Mouse (Mus musculus): ENCODE measurements at regions not wholly inside any gene's neighbourhood (a gene's known extent, or its start where the extent isn't known, plus 50 kb on each side); places are given as distances from the start of the nearest gene placed in this dataset.

DNA sequence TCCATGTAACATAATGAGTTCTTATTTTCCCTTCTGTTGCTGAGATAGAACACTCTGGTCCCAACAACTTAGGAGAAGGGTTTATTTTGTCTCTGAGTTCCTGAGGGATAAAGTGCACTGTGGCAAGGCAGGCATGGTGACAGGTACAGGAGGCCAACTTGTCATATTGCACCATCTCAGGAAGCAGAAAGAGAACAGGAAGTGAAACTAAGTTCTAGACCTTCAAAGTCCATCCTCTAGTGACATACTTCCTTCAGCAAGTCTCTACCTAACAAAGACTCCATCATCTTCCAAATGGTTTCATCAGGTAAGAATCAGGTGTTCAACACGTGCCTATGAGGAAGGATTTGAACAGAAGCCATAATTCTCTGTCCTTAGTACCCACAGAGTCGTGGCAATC lies 266.1 kb upstream of the Mtpn start:
- 76% methylated on average over 2 of the region's 2 CpGs for WGBS
- ATAC-seq (ENCODE audit: low FRiP score, low read depth), result no peak
- Histone ChIP-seq H3K4me2 (replicated peaks) (no peak overlapping the region), H3K27me3 (no peaks in the 10 kb centered on the region), H3K4me1 (no peaks in the 10 kb centered on the region), H3K9me3 (no peaks in the 10 kb centered on the region), H3K27ac (replicated peaks) (no peak overlapping the region), H3K9ac (replicated peaks) (no peak overlapping the region), H3K36me3 (no peaks in the 10 kb centered on the region), H3K4me3 (no peak overlapping the region)

DNA sequence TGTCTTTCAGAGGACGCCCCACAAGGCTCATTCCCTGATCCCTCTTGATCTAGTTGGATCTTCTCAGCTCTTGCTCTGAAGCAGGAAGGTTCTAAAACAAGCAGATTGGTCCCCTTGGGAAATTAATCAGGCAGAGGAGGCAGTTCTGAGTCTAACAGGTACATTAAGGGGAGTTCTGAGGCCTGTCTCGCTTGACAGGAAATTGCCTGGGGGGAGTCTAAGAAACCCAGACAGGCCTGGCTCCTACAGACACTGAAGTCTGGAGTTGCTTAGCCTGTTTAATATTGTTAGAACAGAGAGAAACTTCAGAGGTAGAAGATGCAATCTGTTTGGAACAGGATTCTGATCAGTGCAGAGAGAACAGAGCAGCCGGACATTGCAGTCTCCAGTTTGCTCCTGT lies 264.4 kb upstream of the Mtpn start:
- Histone ChIP-seq H3K9ac (replicated peaks) (no peak overlapping the region), H3K36me3 (no peaks in the 10 kb centered on the region), H3K4me2 (replicated peaks) (no peak overlapping the region), H3K9me3 (no peaks in the 10 kb centered on the region), H3K4me1 (no peaks in the 10 kb centered on the region), H3K4me3 (no peak overlapping the region), H3K27ac (replicated peaks) (no peak overlapping the region), H3K27me3 (no peaks in the 10 kb centered on the region)
- 76% methylated on average over 3 of the region's 3 CpGs for WGBS
- ATAC-seq (ENCODE audit: low FRiP score, low read depth), result no peak

DNA sequence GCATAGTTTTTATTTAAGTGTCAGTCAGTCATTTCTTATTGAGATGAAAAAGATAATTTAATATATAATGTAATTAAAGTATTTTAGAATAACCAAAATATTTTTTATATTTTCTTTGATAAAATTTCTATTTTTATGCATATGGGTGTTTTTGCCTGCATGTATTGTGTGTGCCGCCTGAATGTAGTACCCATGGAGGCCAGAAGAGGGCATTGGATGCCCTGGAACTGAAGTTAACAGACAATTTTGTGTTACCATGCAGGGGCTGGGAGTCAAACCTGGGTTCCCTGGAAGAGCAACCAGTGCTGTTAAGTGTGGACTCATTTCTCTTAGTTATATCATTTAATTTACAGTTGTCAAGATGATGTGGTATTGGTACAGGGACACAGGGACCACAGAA lies 240.0 kb upstream of the Mtpn start:
- no peaks in the 10 kb centered on the region for H3K4me1 ChIP-seq

DNA sequence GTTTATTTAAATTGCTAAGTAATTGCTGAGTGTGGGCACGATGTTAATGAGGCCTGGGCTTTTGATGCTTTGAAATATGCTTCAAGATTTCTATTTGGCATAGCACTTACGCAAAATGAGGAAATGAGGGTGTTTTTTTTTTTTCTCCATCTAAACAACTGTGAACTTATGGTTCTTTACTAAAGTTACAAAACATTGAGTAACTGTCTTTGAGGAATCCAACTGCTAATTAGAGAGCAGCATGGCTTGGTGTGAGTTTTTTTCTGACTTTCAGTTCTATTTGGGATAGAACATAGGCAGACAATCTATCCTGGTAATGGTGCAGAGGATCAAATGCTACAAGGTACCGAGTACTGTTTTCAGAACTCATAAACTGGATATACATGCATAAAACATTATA lies 231.2 kb upstream of the Mtpn start:
- Histone ChIP-seq H3K36me3 (no peaks in the 10 kb centered on the region), H3K4me1 (no peaks in the 10 kb centered on the region), H3K4me3 (no peak overlapping the region), H3K27ac (replicated peaks) (no peak overlapping the region), H3K9ac (replicated peaks) (no peak overlapping the region), H3K4me2 (replicated peaks) (no peak overlapping the region), H3K27me3 (no peaks in the 10 kb centered on the region), H3K9me3 (no peaks in the 10 kb centered on the region)
- ATAC-seq (ENCODE audit: low FRiP score, low read depth), result no peak
- WGBS, result 90% methylated on average over 3 of the region's 3 CpGs

More for the DNA sequence above, 240.0 kb upstream of the Mtpn start:
- H3K36me3 ChIP-seq, result no peaks in the 10 kb centered on the region
- ATAC-seq (ENCODE audit: low FRiP score, low read depth), result no peak
- no peaks in the 10 kb centered on the region for H3K27me3 ChIP-seq
- no peaks in the 10 kb centered on the region for H3K9me3 ChIP-seq
- H3K9ac ChIP-seq (replicated peaks), result no peak overlapping the region
- no peak overlapping the region for H3K4me2 ChIP-seq (replicated peaks)
- no peak overlapping the region for H3K27ac ChIP-seq (replicated peaks)
- H3K4me3 ChIP-seq, result no peak overlapping the region
- 94% methylated on average over 1 of the region's 1 CpGs for WGBS

DNA sequence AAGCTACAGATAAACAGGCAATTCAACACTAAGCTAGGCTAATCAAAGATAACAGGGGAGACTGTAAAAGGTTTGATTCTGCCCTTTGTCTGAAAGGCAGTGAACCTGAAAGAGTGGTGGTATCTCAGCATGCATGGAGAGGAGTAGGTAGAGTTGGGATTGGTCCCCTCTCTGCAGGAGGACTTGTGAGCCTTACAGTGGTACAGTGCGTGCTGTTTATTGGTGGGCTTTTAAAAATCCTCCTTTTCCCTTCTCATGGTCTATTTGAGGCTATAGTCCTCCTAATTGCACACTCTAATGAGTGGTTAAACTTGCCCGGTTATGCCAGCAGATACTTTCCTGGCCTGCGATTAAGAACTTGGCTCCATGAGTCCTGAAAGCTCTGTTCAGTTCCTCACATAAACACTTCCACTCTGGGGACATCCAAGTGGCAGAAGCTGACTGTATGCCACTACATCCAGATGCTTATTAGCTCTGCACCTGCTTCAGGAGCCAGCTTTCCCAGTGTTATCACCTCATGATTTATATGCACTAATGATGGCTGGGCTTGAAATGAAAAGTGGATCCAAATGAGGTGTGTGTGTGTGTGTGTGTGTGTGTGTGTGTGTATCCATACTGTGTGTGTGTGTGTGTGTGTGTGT lies 220.0 kb upstream of the Mtpn start:
- H3K4me3 ChIP-seq, result no peak overlapping the region
- no peak overlapping the region for H3K9ac ChIP-seq (replicated peaks)
- 0 out of 2 replicates have a peak, but pooled peaks cover 8% of the 10 kb centered on the region for H3K4me1 ChIP-seq
- WGBS, result 90% methylated on average over 3 of the region's 3 CpGs
- no peaks in the 10 kb centered on the region for H3K27me3 ChIP-seq
- no peak overlapping the region for H3K4me2 ChIP-seq (replicated peaks)
- H3K9me3 ChIP-seq, result no peaks in the 10 kb centered on the region
- no peak overlapping the region for H3K27ac ChIP-seq (replicated peaks)
- no peak for ATAC-seq (ENCODE audit: low FRiP score, low read depth)
- H3K36me3 ChIP-seq, result no peaks in the 10 kb centered on the region

DNA sequence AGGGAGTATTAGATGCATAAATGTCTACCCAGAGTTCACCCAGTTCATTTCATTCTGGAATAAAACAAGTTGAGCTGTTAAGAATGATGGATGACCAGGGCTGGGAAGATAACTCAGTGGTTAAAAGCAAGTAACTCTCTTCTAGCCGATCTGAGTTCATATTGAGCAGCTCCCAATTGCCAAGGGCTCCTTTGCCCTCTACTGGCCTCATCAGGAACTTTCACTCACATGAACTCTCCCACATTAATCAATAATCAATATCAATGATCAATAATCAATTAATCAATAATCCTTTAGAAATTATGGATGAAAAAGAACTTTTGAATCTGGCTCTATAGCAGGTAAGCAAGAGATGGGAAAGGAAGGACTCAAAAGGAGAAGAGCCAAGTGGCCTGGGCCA lies 206.3 kb upstream of the Mtpn start:
- Histone ChIP-seq H3K36me3 (no peaks in the 10 kb centered on the region), H3K9me3 (no peaks in the 10 kb centered on the region), H3K27ac (replicated peaks) (no peak overlapping the region), H3K4me1 (no peaks in the 10 kb centered on the region), H3K4me2 (replicated peaks) (no peak overlapping the region), H3K9ac (replicated peaks) (no peak overlapping the region), H3K27me3 (no peaks in the 10 kb centered on the region), H3K4me3 (no peak overlapping the region)
- WGBS, result 52% methylated on average over 1 of the region's 1 CpGs
- ATAC-seq (ENCODE audit: low FRiP score, low read depth), result no peak

DNA sequence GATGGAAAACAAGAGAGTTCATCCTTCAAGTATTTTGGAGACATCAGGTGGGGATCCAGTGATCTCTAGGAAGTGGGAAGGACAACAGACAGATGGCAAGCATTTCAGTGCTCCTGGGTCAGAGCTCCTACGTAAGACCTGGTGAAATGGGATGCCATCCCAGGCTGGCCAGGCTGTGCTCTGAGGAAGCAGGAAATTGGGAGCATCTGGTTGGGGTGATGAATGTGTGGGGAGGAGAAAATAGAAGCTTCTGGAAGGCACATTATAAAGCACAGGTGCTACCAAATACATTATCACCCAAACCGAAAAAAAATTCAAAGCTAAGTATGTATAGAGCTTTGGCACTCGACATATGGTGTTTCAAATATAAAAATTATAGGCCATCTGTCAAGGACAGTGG lies 165.9 kb upstream of the Mtpn start:
- H3K4me1 ChIP-seq, result no peaks in the 10 kb centered on the region
- no peaks in the 10 kb centered on the region for H3K9me3 ChIP-seq
- no peak overlapping the region for H3K9ac ChIP-seq (replicated peaks)
- no peak overlapping the region for H3K4me2 ChIP-seq (replicated peaks)
- no peaks in the 10 kb centered on the region for H3K27me3 ChIP-seq
- no peaks in the 10 kb centered on the region for H3K36me3 ChIP-seq
- no peak overlapping the region for H3K27ac ChIP-seq (replicated peaks)
- ATAC-seq (ENCODE audit: low FRiP score, low read depth), result no peak
- H3K4me3 ChIP-seq, result no peak overlapping the region
- WGBS, result 90% methylated on average over 3 of the region's 3 CpGs

DNA sequence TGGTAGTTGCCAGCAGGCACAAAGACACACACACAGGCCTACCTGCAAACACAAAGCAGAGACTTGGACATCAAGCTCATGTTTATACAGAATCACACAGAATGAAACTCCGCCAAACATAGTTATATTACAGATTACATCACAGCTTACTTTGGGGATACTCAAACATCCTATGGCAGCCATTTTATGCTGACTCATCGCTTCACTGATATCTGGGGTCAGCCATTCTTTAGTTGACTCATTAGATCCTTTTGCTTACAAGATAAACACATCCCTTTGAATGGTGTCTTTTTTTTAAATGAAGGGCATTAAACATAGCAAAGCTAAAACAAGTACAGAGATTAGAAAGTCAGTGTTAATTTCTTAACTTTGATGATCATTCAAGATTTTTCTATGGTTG lies 127.4 kb upstream of the Mtpn start:
- no peaks in the 10 kb centered on the region for H3K4me1 ChIP-seq
- no peak overlapping the region for H3K27ac ChIP-seq (replicated peaks)
- ATAC-seq (ENCODE audit: low FRiP score, low read depth), result no peak
- no peak overlapping the region for H3K9ac ChIP-seq (replicated peaks)
- no peaks in the 10 kb centered on the region for H3K9me3 ChIP-seq
- H3K36me3 ChIP-seq, result no peaks in the 10 kb centered on the region
- WGBS, result 83% methylated on average over 2 of the region's 2 CpGs
- no peaks in the 10 kb centered on the region for H3K27me3 ChIP-seq
- H3K4me3 ChIP-seq, result no peak overlapping the region
- no peak overlapping the region for H3K4me2 ChIP-seq (replicated peaks)

DNA sequence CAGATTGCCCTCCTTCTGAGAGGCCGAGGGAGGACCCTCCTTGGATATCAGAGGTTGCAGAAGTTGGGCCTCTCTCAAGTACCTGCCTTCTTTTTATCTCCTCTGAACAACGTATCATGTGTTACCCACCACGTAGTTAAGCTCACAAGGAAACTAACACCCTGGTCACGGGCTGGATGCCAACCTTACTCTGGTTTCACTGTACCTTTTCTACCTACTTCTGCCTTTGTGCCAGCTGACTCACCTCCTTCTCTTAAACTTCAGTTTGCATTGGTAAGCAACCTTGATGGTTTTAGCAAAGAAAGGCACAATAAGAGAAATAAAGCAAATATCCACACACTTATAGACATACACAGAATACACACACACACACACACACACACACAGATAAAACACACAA lies 111.7 kb upstream of the Mtpn start:
- no peak overlapping the region for H3K9ac ChIP-seq (replicated peaks)
- no peak for ATAC-seq (ENCODE audit: low FRiP score, low read depth)
- no peak overlapping the region for H3K27ac ChIP-seq (replicated peaks)
- WGBS, result 75% methylated on average over 4 of the region's 4 CpGs
- no peaks in the 10 kb centered on the region for H3K36me3 ChIP-seq
- no peaks in the 10 kb centered on the region for H3K4me1 ChIP-seq
- H3K4me2 ChIP-seq (replicated peaks), result no peak overlapping the region
- H3K4me3 ChIP-seq, result no peak overlapping the region
- H3K9me3 ChIP-seq, result no peaks in the 10 kb centered on the region
- H3K27me3 ChIP-seq, result no peaks in the 10 kb centered on the region

DNA sequence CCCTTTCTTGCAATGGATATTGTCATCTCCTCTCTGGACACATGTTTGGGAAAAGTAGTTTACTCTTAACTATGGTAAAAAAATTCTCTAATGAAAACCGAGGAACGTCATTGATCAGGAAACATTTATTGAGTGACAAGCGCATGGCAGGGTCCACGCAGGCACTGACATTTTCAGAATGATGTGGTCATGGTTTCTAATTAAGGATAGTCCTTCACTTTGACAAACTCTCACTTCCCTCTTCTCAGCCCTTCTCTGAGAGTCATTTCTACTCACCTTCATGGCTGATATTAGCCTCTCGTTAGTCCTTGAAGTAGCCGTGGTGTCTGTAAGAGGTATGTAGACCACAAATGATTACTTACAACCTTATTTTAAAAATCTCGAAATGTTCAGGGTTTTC lies 105.5 kb upstream of the Mtpn start:
- Histone ChIP-seq H3K27me3 (no peaks in the 10 kb centered on the region), H3K9me3 (no peaks in the 10 kb centered on the region), H3K36me3 (no peaks in the 10 kb centered on the region), H3K4me2 (replicated peaks) (no peak overlapping the region), H3K4me3 (no peak overlapping the region), H3K9ac (replicated peaks) (no peak overlapping the region), H3K27ac (replicated peaks) (no peak overlapping the region), H3K4me1 (no peaks in the 10 kb centered on the region)
- WGBS, result 91% methylated on average over 7 of the region's 7 CpGs
- ATAC-seq (ENCODE audit: low FRiP score, low read depth), result no peak

DNA sequence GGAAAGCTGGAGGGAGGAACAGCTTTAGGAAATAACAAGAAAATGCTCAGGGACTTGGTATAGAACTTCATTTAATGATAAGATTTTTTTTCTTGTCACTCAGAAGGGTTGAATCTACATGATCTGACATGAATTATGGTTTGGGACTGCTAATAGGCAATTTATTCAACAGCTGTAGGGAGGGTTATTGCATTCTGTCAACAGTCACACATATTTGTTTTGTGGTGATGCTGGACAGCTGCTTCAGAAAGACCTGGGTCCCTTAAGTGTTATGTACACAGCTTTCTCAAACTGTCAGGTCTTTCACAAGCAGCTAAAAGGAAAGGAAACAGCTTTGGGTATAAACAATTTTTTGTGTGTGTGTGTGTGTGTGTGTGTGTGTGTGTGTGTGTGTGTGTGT lies 101.0 kb upstream of the Mtpn start:
- no peak overlapping the region for H3K4me3 ChIP-seq
- H3K27me3 ChIP-seq, result no peaks in the 10 kb centered on the region
- no peaks in the 10 kb centered on the region for H3K36me3 ChIP-seq
- ATAC-seq (ENCODE audit: low FRiP score, low read depth), result no peak
- no peaks in the 10 kb centered on the region for H3K9me3 ChIP-seq
- no peak overlapping the region for H3K27ac ChIP-seq (replicated peaks)
- no peak overlapping the region for H3K4me2 ChIP-seq (replicated peaks)
- H3K9ac ChIP-seq (replicated peaks), result no peak overlapping the region
- H3K4me1 ChIP-seq, result no peaks in the 10 kb centered on the region

DNA sequence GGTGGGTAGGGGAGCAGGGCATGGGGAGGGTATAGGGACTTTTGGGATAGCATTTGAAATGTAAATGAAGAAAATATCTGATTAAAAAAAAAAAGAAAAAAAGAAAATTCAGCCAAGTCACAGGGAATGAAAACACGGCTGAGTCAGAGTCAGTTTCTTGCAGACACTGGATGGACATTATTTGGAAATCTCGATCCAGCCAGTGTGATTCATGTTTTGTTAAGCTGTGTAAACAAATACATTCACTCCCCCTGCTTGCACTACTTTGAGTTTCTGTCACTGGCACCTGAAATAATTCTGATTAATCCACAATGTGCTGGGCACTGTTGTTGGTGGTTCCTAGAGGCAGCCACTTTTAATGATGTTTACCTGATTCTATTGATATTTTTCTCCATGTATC lies 68.6 kb upstream of the Mtpn start:
- Histone ChIP-seq H3K27ac (replicated peaks) (no peak overlapping the region), H3K4me3 (no peak overlapping the region), H3K4me1 (no peaks in the 10 kb centered on the region), H3K27me3 (no peaks in the 10 kb centered on the region), H3K4me2 (replicated peaks) (no peak overlapping the region), H3K9ac (replicated peaks) (no peak overlapping the region), H3K9me3 (0 out of 2 replicates have a peak, but pooled peaks cover 3% of the 10 kb centered on the region), H3K36me3 (no peaks in the 10 kb centered on the region)
- no peak for ATAC-seq (ENCODE audit: low FRiP score, low read depth)
- 71% methylated on average over 2 of the region's 2 CpGs for whole genome bisulfite sequencing

DNA sequence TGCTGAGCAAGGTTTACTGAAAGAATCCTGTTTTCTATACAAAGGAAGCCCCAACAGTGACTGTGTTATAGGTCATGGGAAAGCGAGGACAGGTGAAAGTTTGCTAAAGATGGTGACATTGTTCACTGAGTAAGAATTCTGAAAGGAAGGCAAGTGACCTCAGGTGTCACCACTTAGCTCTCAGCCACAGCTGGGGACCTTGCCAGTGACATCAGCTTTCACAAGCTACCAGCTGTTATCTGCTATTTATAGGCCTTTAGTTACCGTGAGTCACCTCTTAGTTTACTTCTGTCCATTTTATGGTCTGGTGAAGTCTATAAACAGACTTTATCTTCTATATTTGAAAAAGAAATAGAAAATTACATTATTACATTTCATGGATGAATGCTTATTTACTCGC lies 65.4 kb upstream of the Mtpn start:
- no peak overlapping the region for H3K27ac ChIP-seq (replicated peaks)
- H3K4me3 ChIP-seq, result no peak overlapping the region
- no peak overlapping the region for H3K9ac ChIP-seq (replicated peaks)
- 85% methylated on average over 3 of the region's 3 CpGs for WGBS
- no peaks in the 10 kb centered on the region for H3K36me3 ChIP-seq
- H3K4me1 ChIP-seq, result no peaks in the 10 kb centered on the region
- 0 out of 2 replicates have a peak, but pooled peaks cover 3% of the 10 kb centered on the region for H3K9me3 ChIP-seq
- H3K4me2 ChIP-seq (replicated peaks), result no peak overlapping the region
- H3K27me3 ChIP-seq, result no peaks in the 10 kb centered on the region
- no peak for ATAC-seq (ENCODE audit: low FRiP score, low read depth)

All from midbrain, embryonic 12.5 days (tissue).